Mouse (Mus musculus) spleen, adult 2 months (tissue): ENCODE data around the gene Syt7. TPM values are rescaled to one million over a fixed set of nuclear protein-coding genes. Genes with fewer than 3 reads are reported as not detected.

Experiments
- DNase-seq, 2 experiments: peaks; one replicate each; pipeline versions ENCODE4 v3.0.0 to v3.0.0-alpha.2; 2012 to 2021; ENCODE audit warnings: low spot score in 2 of 2, low read depth in 1 of 2
- H3K27ac ChIP-seq: fragments of 200-500 bp; 2 replicates; pipeline ENCODE4 v1.5.1; 2012; ENCODE audit warnings: low read length, inconsistent platforms; ENCODE audit not compliant: insufficient read depth
- H3K27me3 ChIP-seq: fragments of 200-500 bp; 2 replicates; pipeline ENCODE4 v1.6.1; 2012; ENCODE audit warnings: mild to moderate bottlenecking, moderate library complexity, low read length, inconsistent platforms; ENCODE audit not compliant: control insufficient read depth, insufficient read depth
- H3K36me3 ChIP-seq: fragments of 200-500 bp; 2 replicates; pipeline ENCODE4 v1.6.1; 2012; ENCODE audit warnings: mild to moderate bottlenecking, low read length, inconsistent platforms; ENCODE audit not compliant: control insufficient read depth, insufficient read depth
- H3K4me1 ChIP-seq: fragments of 200-500 bp; 2 replicates; pipeline ENCODE4 v1.6.1; 2011; ENCODE audit warnings: inconsistent platforms; ENCODE audit not compliant: control insufficient read depth, insufficient read depth, insufficient read length
- H3K4me3 ChIP-seq: fragments of 200-500 bp; 2 replicates; pipeline ENCODE4 v1.5.1; 2011; ENCODE audit warnings: mild to moderate bottlenecking, inconsistent platforms; ENCODE audit not compliant: insufficient read depth, insufficient read length; ENCODE audit errors: extremely low read depth
- CTCF ChIP-seq: fragments of 200-500 bp; IDR thresholded peaks from 2 replicates; pipeline ENCODE4 v1.5.1; 2011; ENCODE audit warnings: mild to moderate bottlenecking, inconsistent platforms; ENCODE audit not compliant: insufficient read depth, insufficient read length, insufficient replicate concordance; ENCODE audit errors: extremely low read depth
- POLR2A ChIP-seq: fragments of 200-500 bp; IDR thresholded peaks from 2 replicates; pipeline ENCODE4 v1.6.1; 2011; ENCODE audit warnings: low read depth, low read length, inconsistent platforms
- WGBS: fragments of 180-500 bp; shearing (Covaris S2); methylation state at CpG from one replicate; pipeline ENCODE4 v1.1.7; 2018; 5-methylcytosine and 5-hydroxymethylcytosine counted together
- polyA plus RNA-seq: library from polyadenylated mRNA; depleted of rRNA; stranded (reverse); fragments of >200 nt; gene quantifications from 2 replicates; pipeline ENCODE4 v1.2.3, GENCODE M21; 2012

Gene Syt7
- polyA plus RNA-seq, 1 experiment: 0.29 TPM

DNA sequence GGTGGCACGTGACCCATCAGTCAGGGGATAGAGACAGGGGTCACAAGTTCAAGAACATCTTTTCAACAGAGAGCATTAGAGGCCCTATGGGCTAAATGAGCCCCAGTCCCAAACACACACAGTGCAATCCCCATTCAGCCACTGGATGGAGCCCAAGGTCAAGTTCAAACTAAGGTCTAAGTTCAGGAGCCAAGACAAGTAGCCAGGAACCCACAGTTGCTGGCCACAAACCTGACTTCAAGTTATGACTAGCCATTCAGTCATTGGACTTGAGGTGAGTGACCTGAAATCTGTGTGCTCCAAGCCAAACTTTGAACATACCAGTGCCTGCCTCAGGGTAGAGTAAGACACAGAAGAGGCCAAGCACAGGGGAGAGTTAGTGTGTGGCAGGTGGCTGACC is 48.6 kb downstream of the Syt7 start:
- no peaks in the 10 kb centered on the region for H3K36me3 ChIP-seq
- H3K4me1 ChIP-seq: no peaks in the 10 kb centered on the region
- no peak overlapping the region for H3K4me3 ChIP-seq
- H3K27me3 ChIP-seq: no peaks in the 10 kb centered on the region
- DNase-seq: no peak
- WGBS: 73% methylated on average over 1 of the region's 1 CpGs
- no peak for TF ChIP-seq CTCF
- TF ChIP-seq POLR2A: no peak
- no peak overlapping the region for H3K27ac ChIP-seq

DNA sequence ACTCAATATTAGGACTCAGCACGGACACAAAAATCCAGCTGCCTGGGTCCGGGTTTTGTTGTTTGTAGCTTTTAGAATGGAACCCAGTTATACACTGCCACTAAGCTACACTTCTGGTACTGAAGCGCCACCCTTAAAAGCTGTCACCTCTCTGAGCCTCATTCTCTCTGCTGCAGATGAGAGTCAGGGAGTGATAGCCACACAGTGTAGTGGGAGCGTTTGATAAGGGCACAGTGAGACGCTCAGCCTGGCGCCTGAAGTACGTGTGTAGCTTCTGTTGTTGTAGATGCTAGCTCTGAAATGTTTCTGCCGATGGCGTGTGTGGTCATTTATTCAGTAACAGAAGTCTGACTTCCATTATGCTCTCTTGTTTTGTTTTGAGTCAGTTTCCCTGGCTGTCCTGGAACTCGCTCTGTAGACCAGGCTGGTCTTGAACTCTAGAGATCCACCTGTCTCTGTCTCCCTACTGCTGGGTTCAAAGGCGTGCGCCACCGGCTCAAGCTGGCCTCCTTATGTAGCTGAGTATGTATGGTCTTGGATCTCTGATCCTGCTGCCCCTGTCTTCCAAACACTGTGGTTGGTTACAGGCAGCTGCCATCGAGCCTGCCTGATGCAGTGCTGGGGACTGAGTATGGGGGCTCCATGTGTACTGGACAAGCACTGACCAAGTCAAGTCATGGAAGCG is 55.9 kb downstream of the Syt7 start:
- TF ChIP-seq POLR2A (no peak), CTCF (no peak)
- Histone ChIP-seq H3K27ac (no peak overlapping the region), H3K4me3 (no peak overlapping the region), H3K27me3 (no peaks in the 10 kb centered on the region), H3K36me3 (no peaks in the 10 kb centered on the region), H3K4me1 (no peaks in the 10 kb centered on the region)
- no peak for DNase-seq
- WGBS: 91% methylated on average over 15 of the region's 15 CpGs

DNA sequence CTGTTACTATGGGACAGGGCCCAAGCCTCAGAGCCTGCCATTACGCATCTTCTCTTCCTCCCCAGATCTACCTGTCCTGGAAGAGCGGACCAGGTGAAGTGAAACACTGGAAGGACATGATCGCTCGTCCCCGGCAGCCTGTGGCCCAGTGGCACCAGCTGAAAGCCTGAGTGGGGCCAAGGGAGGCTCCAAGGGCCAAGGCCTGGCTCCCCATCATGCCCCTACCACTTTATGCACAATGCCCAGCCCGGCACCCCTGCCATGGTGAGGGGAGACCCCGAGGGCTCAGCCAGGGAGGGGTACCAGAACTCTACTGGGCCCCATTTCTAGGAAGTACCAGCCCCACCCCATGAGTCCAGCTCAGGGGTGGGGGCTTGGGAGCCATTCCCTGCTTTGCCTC is 59.4 kb downstream of the Syt7 start:
- no peak overlapping the region for H3K27ac ChIP-seq
- WGBS: 90% methylated on average over 7 of the region's 7 CpGs
- no peak for DNase-seq
- no peak overlapping the region for H3K4me3 ChIP-seq
- TF ChIP-seq CTCF (no peak), POLR2A (no peak)
- no peaks in the 10 kb centered on the region for H3K4me1 ChIP-seq
- H3K27me3 ChIP-seq: no peaks in the 10 kb centered on the region
- no peaks in the 10 kb centered on the region for H3K36me3 ChIP-seq

DNA sequence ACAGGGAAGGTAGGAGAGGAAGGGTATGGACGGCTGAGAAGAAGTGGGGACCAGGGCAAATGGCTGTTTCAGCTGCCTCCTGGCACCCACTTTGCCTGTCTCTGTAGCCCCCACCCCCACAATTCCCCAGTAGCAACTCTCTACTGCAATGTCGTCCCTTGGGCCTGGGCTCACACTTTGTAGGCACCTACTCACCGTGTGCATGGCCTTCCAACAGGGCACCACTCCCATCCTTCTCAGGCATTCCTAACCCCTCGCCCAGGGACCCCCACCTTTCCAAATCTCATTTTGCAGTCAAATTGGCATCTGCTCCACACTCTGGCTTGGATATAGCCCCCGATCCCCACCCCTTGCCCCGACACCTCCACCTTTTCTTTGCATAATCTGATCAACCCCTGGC is 60.3 kb downstream of the Syt7 start:
- Histone ChIP-seq H3K4me3 (no peak overlapping the region), H3K27ac (no peak overlapping the region), H3K4me1 (no peaks in the 10 kb centered on the region), H3K27me3 (no peaks in the 10 kb centered on the region), H3K36me3 (no peaks in the 10 kb centered on the region)
- TF ChIP-seq POLR2A (no peak), CTCF (no peak)
- no peak for DNase-seq
- WGBS: 77% methylated on average over 6 of the region's 6 CpGs

DNA sequence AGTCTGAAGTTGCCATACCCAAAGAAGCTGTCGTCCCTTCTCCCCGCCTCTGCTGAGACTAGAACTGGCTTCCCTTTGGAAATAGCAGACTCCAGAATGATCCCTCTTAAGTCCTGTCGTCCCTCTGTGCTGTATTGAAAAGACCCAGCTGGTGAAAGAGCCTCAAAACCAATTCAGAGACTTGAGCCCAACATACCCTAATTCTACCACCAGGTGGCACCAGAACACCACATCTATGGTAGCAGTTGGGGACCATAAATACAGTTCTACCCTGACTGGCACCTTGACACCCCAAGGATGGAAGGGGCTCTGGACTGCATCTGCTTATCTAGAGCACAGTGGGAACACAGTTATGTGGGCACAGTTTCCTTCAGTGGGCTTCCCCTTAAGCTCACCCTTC is 60.8 kb downstream of the Syt7 start:
- peak; percentile 53; the same call in 1 of the 2 replicates for TF ChIP-seq CTCF
- TF ChIP-seq POLR2A: no peak
- no peaks in the 10 kb centered on the region for H3K27me3 ChIP-seq

DNA sequence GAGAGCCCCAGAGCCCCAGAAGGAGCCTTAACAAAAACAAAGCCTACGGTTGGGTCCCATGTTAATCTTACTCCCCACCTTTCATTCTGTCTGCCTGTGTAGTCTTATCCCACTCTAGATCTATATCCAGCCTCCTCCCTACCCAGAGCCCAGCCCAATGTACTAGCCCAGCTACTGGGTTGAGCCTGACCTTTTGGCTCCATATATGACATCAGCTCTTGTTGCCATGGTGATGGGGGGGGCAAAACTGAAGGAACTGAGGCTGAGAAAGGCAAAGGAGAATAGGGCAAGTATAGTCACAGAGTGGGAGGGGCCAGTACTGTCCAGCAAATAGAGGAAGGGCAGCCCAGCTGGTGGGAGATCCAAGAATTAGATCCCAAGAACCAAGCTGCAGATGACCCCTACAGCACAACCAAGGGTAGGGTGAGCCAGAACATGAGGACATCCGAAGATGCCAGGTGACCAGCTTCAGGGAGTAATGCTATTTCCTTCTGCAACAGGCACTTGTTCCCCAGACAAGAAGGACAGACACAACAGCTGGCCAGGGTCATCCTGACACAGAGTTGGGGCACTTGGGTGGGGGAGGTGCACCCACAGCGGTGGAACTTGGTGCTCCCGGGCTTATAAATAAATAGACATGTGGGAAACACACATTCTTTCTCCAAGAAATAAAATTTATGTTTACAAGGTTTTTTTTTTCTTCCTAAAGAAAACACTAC is 66.0 kb downstream of the Syt7 start:
- TF ChIP-seq POLR2A (no peak), CTCF (no peak)
- H3K4me1 ChIP-seq: peaks cover 9% of the 10 kb centered on the region; the same call in 1 of the 2 replicates
- H3K4me3 ChIP-seq: no peak overlapping the region
- no peak for DNase-seq
- H3K36me3 ChIP-seq: no peaks in the 10 kb centered on the region
- 68% methylated on average over 4 of the region's 4 CpGs for WGBS
- no peak overlapping the region for H3K27ac ChIP-seq
- H3K27me3 ChIP-seq: peaks cover 16% of the 10 kb centered on the region

More for the DNA sequence above, 60.8 kb downstream of the Syt7 start:
- Histone ChIP-seq H3K4me1 (no peaks in the 10 kb centered on the region), H3K4me3 (no peak overlapping the region), H3K27ac (no peak overlapping the region), H3K36me3 (no peaks in the 10 kb centered on the region)
- peak; percentile 41 to 46 for DNase-seq
- 14% methylated on average over 3 of the region's 3 CpGs for WGBS

DNA sequence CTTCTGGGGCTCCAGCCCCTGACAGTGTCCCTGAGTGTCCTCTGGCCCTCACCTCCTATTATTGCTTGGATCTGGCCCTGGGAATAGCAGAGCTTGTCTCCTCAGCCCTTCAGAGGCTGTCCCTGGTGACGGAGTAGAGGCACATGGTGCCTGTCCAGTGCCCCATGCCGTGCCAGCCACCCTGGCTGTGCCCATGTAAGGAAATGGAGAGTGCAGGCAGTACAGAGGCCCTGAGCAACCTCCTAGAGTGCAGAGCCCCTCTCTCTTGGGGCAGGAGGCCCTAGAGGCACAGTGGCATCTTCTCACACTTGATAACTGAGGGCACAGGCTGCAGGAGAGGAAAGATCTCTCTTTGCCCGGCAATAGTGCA is 66.5 kb downstream of the Syt7 start:
- peaks cover 9% of the 10 kb centered on the region; the same call in 1 of the 2 replicates for H3K4me1 ChIP-seq
- H3K27me3 ChIP-seq: peaks cover 16% of the 10 kb centered on the region
- WGBS: 78% methylated on average over 3 of the region's 3 CpGs
- no peaks in the 10 kb centered on the region for H3K36me3 ChIP-seq
- no peak for TF ChIP-seq POLR2A
- TF ChIP-seq CTCF: no peak
- no peak overlapping the region for H3K4me3 ChIP-seq
- no peak for DNase-seq
- no peak overlapping the region for H3K27ac ChIP-seq
